Mouse (Mus musculus) left cerebral cortex, postnatal 10 days (tissue): Measurements from ENCODE around the gene Kcna10. TPM values are rescaled to one million over a fixed set of nuclear protein-coding genes. Genes with fewer than 3 reads are reported as not detected.

Experiments
- DNase-seq, 2 experiments: peaks; one replicate each; pipeline ENCODE4 v3.0.0; 2021 to 2022; ENCODE audit warnings: low spot score in 2 of 2, mixed read lengths in 1 of 2; ENCODE audit errors: extremely low spot score in 1 of 2
- intact Hi-C: fragments of 180-260 bp; cut with DNase I; formaldehyde crosslinking; loops from one replicate; pipeline ENCODE4 v1.15.1; 2025
- total RNA-seq, 2 experiments: library from RNA; stranded (reverse); gene quantifications; 2 replicates each; pipeline ENCODE4 v1.2.3; 2021

Gene Kcna10
- total RNA-seq, 2 experiments from 2014 or later, result not detected

DNA sequence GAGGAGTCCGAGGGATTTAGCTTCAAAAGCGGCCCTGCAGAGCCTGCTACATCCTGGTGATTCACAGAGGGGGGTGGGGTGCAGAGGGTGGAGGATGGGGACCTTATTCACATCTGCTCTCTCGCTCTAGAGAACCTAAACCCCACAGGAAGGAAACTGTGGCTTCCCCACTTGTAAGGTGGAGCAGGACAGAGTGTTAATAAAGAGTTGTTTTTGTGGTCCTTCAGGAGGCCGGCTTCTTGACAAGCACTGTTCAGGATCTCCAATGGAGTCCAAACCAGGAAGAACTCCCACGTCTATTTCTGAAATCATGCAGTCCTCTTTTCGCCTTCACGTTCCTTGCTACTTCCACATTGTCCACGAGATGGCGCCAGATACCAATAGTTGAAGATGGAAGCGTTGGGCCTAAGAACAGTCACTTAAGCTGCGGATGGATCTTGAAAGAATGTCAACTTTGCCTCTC lies 50.5 kb downstream of the Kcna10 start:
- intact Hi-C loops, result loop anchor here (1.0 to 10.0 kb wide), 3 partner anchors 41 to 229 kb away; no protein-coding TSS in a partner anchor
- peak; percentile 78 to 84 for DNase-seq

DNA sequence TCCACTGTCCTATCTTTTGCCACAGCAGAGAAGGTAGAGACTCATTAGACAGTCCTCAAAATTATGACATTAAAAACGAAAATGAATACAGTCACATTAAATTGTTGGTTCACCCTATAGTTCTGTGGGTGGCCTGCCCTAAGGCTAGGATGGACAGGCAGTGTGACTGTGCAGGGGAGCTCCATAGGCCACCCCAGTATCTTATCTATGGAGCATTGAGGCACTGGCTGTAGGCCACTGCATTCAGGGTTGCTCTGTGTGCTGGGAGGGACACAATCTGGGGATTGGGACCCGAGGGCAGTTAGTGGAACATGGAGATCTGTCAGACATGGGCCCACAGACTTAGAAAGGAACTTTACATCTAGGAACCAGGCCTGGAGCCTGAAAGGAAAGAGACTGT lies 51.1 kb downstream of the Kcna10 start:
- intact Hi-C loops, result loop anchor here (1.0 to 10.0 kb wide), 3 partner anchors 40 to 228 kb away; no protein-coding TSS in a partner anchor
- DNase-seq, result no peak

DNA sequence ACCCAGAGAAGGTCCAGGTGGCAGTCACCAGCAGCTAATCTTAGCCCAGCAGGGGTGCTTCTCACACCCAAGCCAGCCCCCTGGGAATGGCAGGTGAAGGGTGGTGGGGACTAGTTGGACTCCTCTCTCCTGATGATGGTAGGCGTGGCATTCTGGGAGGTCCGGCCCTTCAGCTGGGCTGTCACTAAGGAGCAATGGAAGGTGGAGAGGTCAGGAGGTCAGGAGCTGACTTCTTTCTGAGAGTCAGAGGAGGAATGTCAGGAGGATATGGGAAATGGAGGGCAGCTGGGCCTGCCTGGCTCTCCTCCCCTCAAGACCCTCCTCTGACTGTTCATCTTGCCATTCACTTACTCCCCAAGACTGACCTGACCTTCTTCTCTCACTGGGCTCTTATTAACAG lies 55.2 kb downstream of the Kcna10 start:
- intact Hi-C loops, result loop anchor here (10.0 kb wide), 1 partner anchor 117 kb away; no protein-coding TSS in a partner anchor
- no peak for DNase-seq

DNA sequence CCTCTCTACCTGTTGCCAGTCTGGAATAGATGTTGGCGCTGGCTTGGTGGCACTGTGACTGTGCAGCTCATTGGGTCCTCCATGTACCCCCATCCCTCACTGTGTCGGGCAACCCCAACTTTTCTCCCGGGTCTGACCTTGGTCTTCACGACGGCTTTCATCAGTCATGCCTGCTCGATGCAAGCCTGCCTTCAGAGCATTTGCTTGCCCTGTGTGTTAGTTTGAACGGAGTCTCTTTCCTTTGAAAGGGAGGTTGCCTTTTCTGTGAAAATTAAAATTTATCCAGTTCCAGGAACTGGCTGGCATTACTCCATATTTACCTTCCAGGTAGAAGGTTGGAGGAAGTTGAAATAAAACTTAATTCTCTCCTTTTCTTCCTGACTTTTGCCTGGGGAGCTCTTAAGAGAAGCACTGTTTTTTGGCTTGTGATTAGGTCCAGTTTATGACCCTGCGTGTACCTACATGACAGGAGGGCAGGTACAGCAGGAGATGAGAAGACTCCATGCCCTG lies 55.7 kb downstream of the Kcna10 start:
- intact Hi-C loops, result loop anchor here (10.0 kb wide), 1 partner anchor 116 kb away; no protein-coding TSS in a partner anchor
- no peak for DNase-seq

DNA sequence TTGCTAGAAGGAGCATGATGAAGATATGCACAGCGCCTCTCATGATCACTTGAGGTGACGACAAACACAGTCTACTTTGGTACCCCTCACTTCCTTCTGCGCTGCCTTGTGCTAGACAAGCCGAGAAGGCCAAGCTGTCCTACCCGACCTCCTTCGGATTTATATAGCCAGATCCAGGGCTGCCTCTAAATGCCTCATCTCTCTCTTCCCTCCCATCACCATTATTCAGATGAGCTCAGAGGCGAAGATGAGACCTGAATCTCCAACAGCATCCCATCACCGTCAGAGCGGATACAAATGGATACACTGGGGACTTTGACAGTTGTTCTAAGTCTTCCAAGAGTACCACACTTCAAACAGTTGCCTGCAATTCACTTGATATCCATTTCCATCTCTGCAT lies 56.8 kb downstream of the Kcna10 start, which contains the start of gene Prok1:
TSS of gene Prok1 (minus strand) at position 101 of the 400 bp plus-strand sequence.
- DNase-seq, result no peak
- intact Hi-C loops, result loop anchor here (10.0 kb wide), 1 partner anchor 115 kb away; no protein-coding TSS in a partner anchor

DNA sequence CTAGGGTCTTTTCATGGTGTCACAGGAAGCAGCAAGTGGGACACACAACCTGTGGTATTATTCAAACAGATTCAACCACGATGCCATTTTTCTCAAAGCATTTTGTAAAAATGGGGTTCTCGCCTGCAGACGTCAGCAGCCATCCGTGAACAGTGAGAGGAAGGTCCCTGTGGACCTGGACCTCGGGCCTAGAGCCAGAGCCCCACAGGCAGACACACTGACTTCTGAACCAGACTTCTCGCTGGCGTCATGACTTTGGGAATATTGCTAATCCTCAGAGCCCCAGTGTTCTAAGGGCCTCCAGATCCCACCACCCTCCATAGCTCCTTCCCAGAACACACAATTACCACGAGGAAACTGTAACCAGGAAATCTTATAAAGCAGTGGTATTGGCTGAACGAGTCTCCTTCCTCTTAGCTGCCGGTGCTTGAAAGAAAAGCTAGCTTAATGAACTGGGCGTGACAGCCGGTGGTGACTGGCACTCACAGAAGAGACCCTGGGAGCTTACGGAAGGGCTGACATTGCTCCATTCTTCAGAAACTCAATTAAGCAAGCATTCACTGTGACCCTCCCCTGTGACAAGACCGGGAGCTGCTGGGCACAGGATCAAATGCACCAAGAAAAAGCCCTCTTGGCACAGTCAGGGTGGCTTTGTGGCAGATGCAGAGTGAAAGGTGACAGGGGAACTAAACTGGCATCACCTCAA lies 58.7 kb downstream of the Kcna10 start:
- DNase-seq, result no peak
- intact Hi-C loops, result no loop called here

Other genes with a start within 250 kb of the Kcna10 start
- 10 to 100 TPM; 28.0 to 28.1 TPM for gene Kcna3, start 146.9 kb upstream of the Kcna10 start, total RNA-seq
- 10 to 100 TPM; 54.9 to 58.4 TPM for gene Kcna2, start 81.9 kb upstream of the Kcna10 start, total RNA-seq
- gene Cym, start 38.7 kb downstream of the Kcna10 start, total RNA-seq, result under 1 TPM in 1 of 2 experiments, not detected in 1; 0.28 TPM
- not detected for gene A630076J17Rik, start 47.6 kb downstream of the Kcna10 start, total RNA-seq
- gene Prok1, start 56.7 kb downstream of the Kcna10 start, total RNA-seq, result not detected
- gene Lamtor5, start 95.8 kb downstream of the Kcna10 start, total RNA-seq, result 10 to 100 TPM; 57.2 to 63.4 TPM
- gene Slc16a4, start 108.2 kb downstream of the Kcna10 start, total RNA-seq, result 1 to 10 TPM; 1.8 to 2.3 TPM
- gene Rbm15, start 150.6 kb downstream of the Kcna10 start, total RNA-seq, result 10 to 100 TPM; 21.3 to 23.3 TPM